28 mouse cellular contexts compared by ENCODE assay signal in genomic region chr6:34713777-34714176, GRCm38 (mm10).
DNase-seq lines count a peak whose midpoint lies in the region; ATAC-seq and TF ChIP-seq lines count a peak whose summit lies in the region.
"Had no signal": no experiment of that assay in that cellular context is flagged by ENCODE, and none has a peak within 500 bp of the region (broad histone marks: within the 10 kb centered on the region; RNA-seq: fewer than 3 reads in every experiment).

No protein-coding gene starts in this region.

- H3ac ChIP-seq in myocyte (ENCODE audit: control insufficient read depth, insufficient read length), result no peak overlapping the region

- H3K79me2 ChIP-seq in heart, adult 2 months (replicated peaks; ENCODE audit: control insufficient read depth, insufficient read depth, low read length), result no peaks in the 10 kb centered on the region
- H3K79me2 ChIP-seq in myocyte (ENCODE audit: control insufficient read depth, insufficient read depth), result peaks cover 94% of the 10 kb centered on the region

- no peak for DNase-seq in embryonic facial prominence, embryonic 10.5 days (ENCODE audit: low spot score)
- no peak for DNase-seq in heart, adult 2 months
- no peak for DNase-seq in lung, postnatal 0 days (ENCODE audit: low spot score)
- DNase-seq in lung, adult 18-20 months, result no peak
- DNase-seq: adrenal gland, adult 8-10 months; cerebellum, adult 8-10 months; cerebellum, postnatal 25 days; forebrain, postnatal 0 days; gastrocnemius, postnatal 10 days; kidney, postnatal 4 days; lung, postnatal 4 days; right cerebral cortex, adult 18-20 months; spleen, adult 18-20 months; thymus, adult 18-20 months; thymus, postnatal 25 days had no signal

- no peak for ATAC-seq in embryonic facial prominence, embryonic 13.5 days (ENCODE audit: insufficient number of reproducible peaks, insufficient read depth, low FRiP score, low TSS enrichment, low read depth)
- ATAC-seq in heart, embryonic 13.5 days (ENCODE audit: extremely low read depth, insufficient number of reproducible peaks, low FRiP score, low TSS enrichment), result no peak
- ATAC-seq in lung, postnatal 0 days, result no peak
- no peak for ATAC-seq in CD4-positive, CD25-positive, alpha-beta regulatory T cell, adult 4 months
- ATAC-seq: forebrain, postnatal 0 days; hindbrain, postnatal 0 days; intestine, embryonic 15.5 days; midbrain, embryonic 13.5 days had no signal

- intact Hi-C loops in heart, adult 2 months (cut with DNase I), result no loop called here

- TF ChIP-seq CTCF in heart, adult 2 months (IDR thresholded peaks at IDR 0.05), result no peak
- TF ChIP-seq CTCF in lung, postnatal 0 days (IDR thresholded peaks at IDR 0.05), result no peak

- peak overlapping the region; percentile 44; the same call in 1 of the 2 replicates for H3K27ac ChIP-seq in embryonic facial prominence, embryonic 13.5 days
- H3K27ac ChIP-seq in embryonic facial prominence, embryonic 10.5 days (replicated peaks), result no peak overlapping the region
- 0 out of 2 replicates have a peak overlapping the region, but pooled peaks have one; percentile 44 for H3K27ac ChIP-seq in heart, embryonic 13.5 days (replicated peaks)
- no peak overlapping the region for H3K27ac ChIP-seq in heart, adult 2 months
- 0 out of 2 replicates have a peak overlapping the region, but pooled peaks have one; percentile 16 for H3K27ac ChIP-seq in lung, postnatal 0 days (ENCODE audit: low read length)
- H3K27ac ChIP-seq: embryonic facial prominence, embryonic 12.5 days; forebrain, embryonic 12.5 days; hindbrain, postnatal 0 days; intestine, embryonic 15.5 days; liver, embryonic 14.5 days; midbrain, embryonic 13.5 days; stomach, postnatal 0 days had no signal

- H3K36me3 ChIP-seq in embryonic facial prominence, embryonic 13.5 days, result peaks cover 9% of the 10 kb centered on the region; the same call in 1 of the 2 replicates
- peaks cover 15% of the 10 kb centered on the region for H3K36me3 ChIP-seq in embryonic facial prominence, embryonic 10.5 days (replicated peaks)
- no peaks in the 10 kb centered on the region for H3K36me3 ChIP-seq in heart, embryonic 13.5 days
- peaks cover 2% of the 10 kb centered on the region; the same call in 1 of the 2 replicates for H3K36me3 ChIP-seq in heart, adult 2 months (ENCODE audit: control insufficient read depth, insufficient read depth, low read length)
- no peaks in the 10 kb centered on the region for H3K36me3 ChIP-seq in lung, postnatal 0 days (ENCODE audit: insufficient read depth, low read length)
- peaks cover 12% of the 10 kb centered on the region for H3K36me3 ChIP-seq in myocyte (ENCODE audit: control insufficient read depth, insufficient read depth)
- H3K36me3 ChIP-seq: forebrain, embryonic 12.5 days; G1E; intestine, embryonic 15.5 days; midbrain, embryonic 13.5 days had no signal

- 78% methylated on average over 8 of the region's 8 CpGs for WGBS in embryonic facial prominence, embryonic 13.5 days
- 89% methylated on average over 8 of the region's 8 CpGs for WGBS in embryonic facial prominence, embryonic 10.5 days
- WGBS in heart, embryonic 13.5 days, result 80% methylated on average over 8 of the region's 8 CpGs
- 82% methylated on average over 8 of the region's 8 CpGs for WGBS in heart, adult 2 months
- 84% methylated on average over 8 of the region's 8 CpGs for WGBS in lung, postnatal 0 days

- no peak overlapping the region for H3K9ac ChIP-seq in embryonic facial prominence, embryonic 13.5 days
- H3K9ac ChIP-seq in heart, embryonic 13.5 days, result no peak overlapping the region
- H3K9ac ChIP-seq in heart, adult 2 months (ENCODE audit: low read depth, low read length), result no peak overlapping the region
- no peak overlapping the region for H3K9ac ChIP-seq in lung, postnatal 0 days (replicated peaks; ENCODE audit: low read depth)
- H3K9ac ChIP-seq: embryonic facial prominence, embryonic 12.5 days; forebrain, embryonic 12.5 days; forebrain, postnatal 0 days; intestine, embryonic 15.5 days; liver, embryonic 14.5 days; midbrain, embryonic 13.5 days had no signal

- H3K4me1 ChIP-seq in embryonic facial prominence, embryonic 13.5 days, result peaks cover 79% of the 10 kb centered on the region
- peaks cover 83% of the 10 kb centered on the region for H3K4me1 ChIP-seq in embryonic facial prominence, embryonic 10.5 days
- H3K4me1 ChIP-seq in heart, embryonic 13.5 days, result peaks cover 93% of the 10 kb centered on the region
- peaks cover 12% of the 10 kb centered on the region for H3K4me1 ChIP-seq in heart, adult 2 months (ENCODE audit: control insufficient read depth, insufficient read depth, low read length)
- H3K4me1 ChIP-seq in lung, postnatal 0 days (ENCODE audit: insufficient read depth, low read depth, low read length), result peaks cover 21% of the 10 kb centered on the region; the same call in 1 of the 2 replicates

- H3K27me3 ChIP-seq in embryonic facial prominence, embryonic 13.5 days, result no peaks in the 10 kb centered on the region
- no peaks in the 10 kb centered on the region for H3K27me3 ChIP-seq in embryonic facial prominence, embryonic 10.5 days (replicated peaks; ENCODE audit: low read depth, poor library complexity, severe bottlenecking)
- H3K27me3 ChIP-seq in heart, embryonic 13.5 days (replicated peaks), result no peaks in the 10 kb centered on the region
- no peaks in the 10 kb centered on the region for H3K27me3 ChIP-seq in heart, adult 2 months (ENCODE audit: control insufficient read depth, insufficient read depth, low read length)
- no peaks in the 10 kb centered on the region for H3K27me3 ChIP-seq in lung, postnatal 0 days (replicated peaks; ENCODE audit: insufficient read depth, low read length)
- no peaks in the 10 kb centered on the region for H3K27me3 ChIP-seq in myocyte (ENCODE audit: control insufficient read depth, insufficient read depth, insufficient read length)
- H3K27me3 ChIP-seq: embryonic facial prominence, embryonic 12.5 days; forebrain, embryonic 12.5 days; intestine, embryonic 15.5 days; midbrain, embryonic 13.5 days had no signal

- TF ChIP-seq POLR2A in heart, adult 2 months (IDR thresholded peaks at IDR 0.05; ENCODE audit: insufficient read depth, low read depth, low read length), result no peak
- no peak for TF ChIP-seq POLR2A in myocyte (IDR thresholded peaks at IDR 0.05; ENCODE audit: insufficient read length, low read depth)

- no peak for TF ChIP-seq EP300 in heart, adult 2 months (IDR thresholded peaks at IDR 0.05; ENCODE audit: insufficient read depth, low read depth, low read length)
- TF ChIP-seq EP300 in lung, postnatal 0 days (IDR thresholded peaks at IDR 0.05), result no peak

- H3K4me2 ChIP-seq in embryonic facial prominence, embryonic 13.5 days, result no peak overlapping the region
- no peak overlapping the region for H3K4me2 ChIP-seq in heart, embryonic 13.5 days
- H3K4me2 ChIP-seq in lung, postnatal 0 days (replicated peaks; ENCODE audit: low read depth, low read length), result no peak overlapping the region
- H3K4me2 ChIP-seq in myocyte (ENCODE audit: low read depth), result peak overlapping the region; percentile 54
- H3K4me2 ChIP-seq: embryonic facial prominence, embryonic 12.5 days; forebrain, embryonic 12.5 days; intestine, embryonic 15.5 days; midbrain, embryonic 13.5 days had no signal

- H3K4me3 ChIP-seq in embryonic facial prominence, embryonic 13.5 days, result no peak overlapping the region
- H3K4me3 ChIP-seq in embryonic facial prominence, embryonic 10.5 days, result no peak overlapping the region
- no peak overlapping the region for H3K4me3 ChIP-seq in heart, embryonic 13.5 days
- no peak overlapping the region for H3K4me3 ChIP-seq in heart, adult 2 months
- no peak overlapping the region for H3K4me3 ChIP-seq in lung, postnatal 0 days (ENCODE audit: low read depth, low read length)
- no peak overlapping the region for H3K4me3 ChIP-seq in myocyte
- H3K4me3 ChIP-seq: embryonic facial prominence, embryonic 12.5 days; forebrain, embryonic 12.5 days; intestine, embryonic 15.5 days; megakaryocyte, embryonic 14.5 days; midbrain, embryonic 13.5 days had no signal

- H3K9me3 ChIP-seq in embryonic facial prominence, embryonic 13.5 days, result no peaks in the 10 kb centered on the region
- H3K9me3 ChIP-seq in embryonic facial prominence, embryonic 10.5 days, result no peaks in the 10 kb centered on the region
- H3K9me3 ChIP-seq in heart, embryonic 13.5 days, result no peaks in the 10 kb centered on the region
- no peaks in the 10 kb centered on the region for H3K9me3 ChIP-seq in lung, postnatal 0 days (ENCODE audit: low read length)
- H3K9me3 ChIP-seq: embryonic facial prominence, embryonic 12.5 days; forebrain, embryonic 12.5 days; G1E; intestine, embryonic 15.5 days; megakaryocyte, embryonic 14.5 days; midbrain, embryonic 13.5 days had no signal

TF ChIP-seq in myocyte, 11 proteins besides CTCF, POLR2A, EP300 and RAD21:
- no peak for TF ChIP-seq CEBPB (IDR thresholded peaks at IDR 0.05; ENCODE audit: insufficient read depth, poor library complexity, severe bottlenecking)
- no peak for TF ChIP-seq E2F4 (IDR thresholded peaks at IDR 0.05; ENCODE audit: insufficient read depth)
- TF ChIP-seq MYOG (IDR thresholded peaks at IDR 0.05; ENCODE audit: control insufficient read depth in 1 of 3, insufficient read depth in 1 of 3, insufficient read length in 2 of 3, low read depth in 2 of 3), result peak in 1 of 3 experiments; percentile 53
- peak in 1 of 3 experiments; percentile 38 for TF ChIP-seq MYOD1 (IDR thresholded peaks at IDR 0.05; ENCODE audit: control insufficient read depth in 1 of 3, insufficient read length in 2 of 3, low read depth in 2 of 3)
- no peak for TF ChIP-seq TCF3 (IDR thresholded peaks at IDR 0.05; ENCODE audit: insufficient read length, low read depth)
- no peak for TF ChIP-seq USF1 (IDR thresholded peaks at IDR 0.05; ENCODE audit: low read depth)
- TF ChIP-seq TCF12 (IDR thresholded peaks at IDR 0.05; ENCODE audit: insufficient read depth, poor library complexity, severe bottlenecking), result no peak
- TF ChIP-seq MAX (IDR thresholded peaks at IDR 0.05; ENCODE audit: low read depth), result no peak
- TF ChIP-seq POLR2AphosphoS2 (IDR thresholded peaks at IDR 0.05; ENCODE audit: insufficient read length, low read depth), result peak; percentile 40
- TF ChIP-seq SRF (IDR thresholded peaks at IDR 0.05; ENCODE audit: control insufficient read depth, insufficient read length, low read depth), result no peak
- TF ChIP-seq REST (IDR thresholded peaks at IDR 0.05; ENCODE audit: insufficient read depth, insufficient read length), result no peak

Comparison
In these comparisons a context has a peak if more than half of its experiments do, and no peak if none do; other contexts are left out.
1. H3K27ac ChIP-seq: peak in embryonic facial prominence, embryonic 13.5 days (single experiment), heart, embryonic 13.5 days (single experiment) and lung, postnatal 0 days (single experiment); none in embryonic facial prominence, embryonic 10.5 days (single experiment) and heart, adult 2 months (single experiment).